Mouse (Mus musculus) MEL (cell line): ENCODE results near the gene Lrch4.

Experiments
- CTCF ChIP-seq, 3 experiments: IDR thresholded peaks in 2 of 3; conservative IDR thresholded peaks in 1 of 3; 2 replicates each; pipeline ENCODE4 v1.5.1; 2011 to 2012; ENCODE audit warnings: low read length in 3 of 3, low read depth in 2 of 3, mild to moderate bottlenecking in 2 of 3, improper control_type of control experiment in 1 of 3, inconsistent platforms in 1 of 3, mixed read lengths in 1 of 3, moderate library complexity in 1 of 3; ENCODE audit not compliant: control insufficient read depth in 1 of 3, insufficient read depth in 1 of 3, poor library complexity in 1 of 3, severe bottlenecking in 1 of 3
- EP300 ChIP-seq, 2 experiments: IDR thresholded peaks; 2 replicates each; pipeline ENCODE4 v1.6.1; 2011; ENCODE audit warnings: improper control_type of control experiment in 2 of 2, low read length in 2 of 2, low read depth in 1 of 2, mild to moderate bottlenecking in 1 of 2
- ETS1 ChIP-seq: IDR thresholded peaks from 2 replicates; pipeline ENCODE4 v1.6.1; 2012; ENCODE audit warnings: low read depth, mild to moderate bottlenecking, inconsistent platforms, low read length, improper control_type of control experiment, moderate library complexity
- HCFC1 ChIP-seq: IDR thresholded peaks from 2 replicates; pipeline ENCODE4 v1.6.1; 2012; ENCODE audit warnings: low read depth, mild to moderate bottlenecking, inconsistent platforms, low read length, improper control_type of control experiment, moderate library complexity
- MEF2A ChIP-seq: IDR thresholded peaks from 2 replicates; pipeline ENCODE4 v1.6.1; 2014; ENCODE audit warnings: low read depth, mild to moderate bottlenecking, inconsistent platforms, low read length, improper control_type of control experiment; ENCODE audit not compliant: poor library complexity, insufficient replicate concordance, severe bottlenecking; ENCODE audit errors: extremely low read depth
- MYB ChIP-seq: IDR thresholded peaks from 2 replicates; pipeline ENCODE4 v1.6.1; 2011; ENCODE audit warnings: mild to moderate bottlenecking, low read depth, low read length, improper control_type of control experiment
- NELFE ChIP-seq: IDR thresholded peaks from 2 replicates; pipeline ENCODE4 v1.6.1; 2011; ENCODE audit warnings: low read depth, low read length, improper control_type of control experiment
- SIN3A ChIP-seq: IDR thresholded peaks from 2 replicates; pipeline ENCODE4 v1.6.1; 2012; ENCODE audit warnings: low read length, improper control_type of control experiment, inconsistent platforms
- TAL1 ChIP-seq: IDR thresholded peaks from 2 replicates; pipeline ENCODE4 v1.6.1; 2012; ENCODE audit warnings: mild to moderate bottlenecking, inconsistent platforms, low read length, moderate library complexity, mixed read lengths
- USF2 ChIP-seq, 2 experiments: IDR thresholded peaks; 2 replicates each; pipeline ENCODE4 v1.6.1; 2011 to 2012; ENCODE audit warnings: improper control_type of control experiment in 2 of 2, low read length in 2 of 2, borderline replicate concordance in 1 of 2, inconsistent platforms in 1 of 2, low read depth in 1 of 2, mild to moderate bottlenecking in 1 of 2; ENCODE audit not compliant: insufficient read depth in 1 of 2

GRCm38 (mm10) chr5:137679726-137680125 is 50.8 kb downstream of the Lrch4 start:
- TF ChIP-seq NELFE (no peak), TAL1 (no peak), EP300 (IDR thresholded peaks at IDR 0.05; ENCODE audit: low read depth in 1 of 2, low read length in 2 of 2) (no peak), SIN3A (no peak), CTCF (IDR thresholded peaks at IDR 0.05 in 2 of 3, conservative IDR thresholded peaks at IDR 0.05 in 1 of 3; ENCODE audit: control insufficient read depth in 1 of 3, insufficient read depth in 1 of 3, low read depth in 2 of 3, low read length in 3 of 3, poor library complexity in 1 of 3, severe bottlenecking in 1 of 3) (no peak), ETS1 (no peak), MEF2A (no peak), HCFC1 (no peak), USF2 (IDR thresholded peaks at IDR 0.05; ENCODE audit: borderline replicate concordance in 1 of 2, insufficient read depth in 1 of 2, low read depth in 1 of 2, low read length in 2 of 2) (no peak), MYB (no peak)
